Mouse (Mus musculus) heart, embryonic 16.5 days (tissue): ENCODE results near the gene Wdr24. TPM values are rescaled to one million over a fixed set of nuclear protein-coding genes. Genes with fewer than 3 reads are reported as not detected.
A peak's percentile ranks its signal among the peaks of the same experiment; 100 is the strongest.

Source experiments
- ATAC-seq: fragments of 200-750 bp; cut with Nextera tagmentation; replicated peaks from 2 replicates; pipeline ENCODE4 v1.8.0; 2017; ENCODE audit warnings: moderate number of reproducible peaks; ENCODE audit not compliant: insufficient read depth, low FRiP score; ENCODE audit errors: extremely low read depth
- H3K27ac ChIP-seq: fragments of 300-500 bp; sonication (generic); 2 replicates; pipeline ENCODE4 v1.5.1; 2014; ENCODE audit warnings: mild to moderate bottlenecking, low read length, control low read depth, moderate library complexity
- H3K27me3 ChIP-seq: fragments of 300-500 bp; sonication (generic); 2 replicates; pipeline ENCODE4 v1.6.1; 2014; ENCODE audit warnings: low read length, mixed read lengths; ENCODE audit not compliant: control insufficient read depth, insufficient read depth
- H3K36me3 ChIP-seq: fragments of 300-500 bp; sonication (generic); 2 replicates; pipeline ENCODE4 v1.6.1; 2014; ENCODE audit not compliant: control insufficient read depth, insufficient read depth
- H3K4me1 ChIP-seq: fragments of 300-500 bp; sonication (generic); 2 replicates; pipeline ENCODE4 v1.6.1; 2014; ENCODE audit warnings: low read length, mixed read lengths; ENCODE audit not compliant: control insufficient read depth, insufficient read depth
- H3K4me2 ChIP-seq: fragments of 300-500 bp; sonication (generic); 2 replicates; pipeline ENCODE4 v1.6.1; 2014; ENCODE audit warnings: low read depth, mild to moderate bottlenecking, control low read depth, low read length
- H3K4me3 ChIP-seq: fragments of 300-500 bp; sonication (generic); 2 replicates; pipeline ENCODE4 v1.5.1; 2014; ENCODE audit warnings: mild to moderate bottlenecking, control low read depth, low read length
- H3K9ac ChIP-seq: fragments of 300-500 bp; sonication (generic); 2 replicates; pipeline ENCODE4 v1.6.1; 2014; ENCODE audit warnings: low read length, control low read depth
- H3K9me3 ChIP-seq: fragments of 300-500 bp; sonication (generic); replicated peaks from 2 replicates; pipeline ENCODE4 v1.6.1; 2016; ENCODE audit warnings: low read length; ENCODE audit not compliant: control insufficient read depth
- WGBS: fragments of 180-500 bp; shearing (Covaris S2); extraction: QIAGEN DNeasy Blood & Tissue Kit; methylation state at CpG from one replicate; pipeline ENCODE4 v1.1.7; 2014; 5-methylcytosine and 5-hydroxymethylcytosine counted together
- polyA plus RNA-seq: library from polyadenylated mRNA; unstranded; fragments of >200 nt; fragmentation: Nextera tagmentation; extraction: Ambion mirVana; gene quantifications from 2 replicates; pipeline ENCODE4 v1.2.1, GENCODE M21; 2015

Gene Wdr24
- polyA plus RNA-seq, 1 experiment from 2014 or later: 18.7 TPM

GRCm38 (mm10) chr17:25827546-25828222, 4.3 kb downstream of the Wdr24 start:
- H3K36me3 ChIP-seq: peaks cover 36% of the 10 kb centered on the region
- no peak overlapping the region for H3K4me3 ChIP-seq
- no peak overlapping the region for H3K9ac ChIP-seq
- 93% methylated on average over 22 of the region's 22 CpGs for whole genome bisulfite sequencing
- no peak overlapping the region for H3K4me2 ChIP-seq
- no peaks in the 10 kb centered on the region for H3K27me3 ChIP-seq
- no peak for ATAC-seq
- peaks cover 48% of the 10 kb centered on the region for H3K4me1 ChIP-seq
- H3K9me3 ChIP-seq: no peaks in the 10 kb centered on the region
- no peak overlapping the region for H3K27ac ChIP-seq

DNA sequence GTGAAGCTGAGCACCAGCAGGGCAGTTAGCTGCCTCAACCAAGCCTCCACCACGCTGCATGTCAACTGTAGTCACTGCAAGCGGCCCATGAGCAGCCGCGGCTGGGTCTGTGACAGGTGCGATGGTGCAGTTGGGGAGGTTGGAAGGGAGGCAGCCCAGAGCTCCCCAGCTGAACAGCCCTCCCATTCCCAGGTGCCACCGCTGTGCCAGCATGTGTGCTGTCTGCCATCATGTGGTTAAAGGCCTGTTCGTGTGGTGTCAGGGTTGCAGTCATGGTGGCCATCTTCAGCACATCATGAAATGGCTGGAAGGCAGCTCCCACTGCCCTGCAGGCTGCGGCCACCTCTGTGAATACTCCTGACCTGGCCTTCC, 4.8 kb downstream of the Wdr24 start:
- Histone ChIP-seq H3K27me3 (no peaks in the 10 kb centered on the region), H3K9me3 (no peaks in the 10 kb centered on the region), H3K27ac (peak overlapping the region; percentile 87), H3K36me3 (peaks cover 36% of the 10 kb centered on the region), H3K4me3 (peak overlapping the region; percentile 68), H3K4me2 (peak overlapping the region; percentile 77), H3K9ac (peak overlapping the region; percentile 89; the same call in 1 of the 2 replicates), H3K4me1 (peaks cover 48% of the 10 kb centered on the region)
- 81% methylated on average over 8 of the region's 8 CpGs for WGBS
- no peak for ATAC-seq

DNA sequence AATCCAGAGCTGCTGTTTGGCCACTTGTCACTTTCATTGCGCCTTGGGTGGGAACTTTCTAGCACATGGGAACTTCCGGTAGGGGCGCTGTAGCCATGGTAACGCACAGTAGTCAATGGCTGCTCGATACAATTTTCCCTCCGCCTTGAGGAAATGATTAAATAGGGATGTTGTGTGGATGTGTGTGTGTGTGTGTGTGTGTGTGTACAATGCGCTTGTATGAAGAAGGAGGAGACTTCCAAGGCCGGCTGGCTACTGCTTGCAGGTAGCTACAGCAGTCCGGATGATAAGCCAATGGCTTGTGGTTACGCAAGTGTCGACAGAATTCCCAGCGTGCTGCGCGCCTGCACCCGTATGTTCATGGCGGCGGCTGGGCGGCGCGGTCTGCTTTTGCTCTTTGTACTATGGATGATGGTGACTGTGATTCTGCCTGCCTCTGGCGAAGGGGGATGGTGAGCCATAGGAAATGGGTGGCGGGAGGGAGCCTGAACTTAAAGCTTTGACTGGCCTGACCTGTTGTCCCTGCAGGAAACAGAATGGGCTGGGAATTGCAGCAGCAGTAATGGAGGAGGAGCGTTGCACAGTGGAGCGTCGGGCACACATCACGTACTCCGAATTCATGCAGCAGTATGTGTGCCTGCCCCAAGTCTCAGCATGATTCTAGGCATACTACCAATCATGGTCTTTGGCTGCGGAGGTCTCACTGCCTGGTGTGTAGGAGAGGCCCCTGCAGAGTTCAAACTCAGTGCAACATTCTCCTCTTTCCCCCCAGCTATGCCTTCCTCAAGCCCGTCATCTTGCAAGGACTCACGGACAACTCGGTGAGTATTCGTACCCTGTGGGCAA, 5.5 kb downstream of the Wdr24 start, which contains the start of gene Jmjd8:
TSS of gene Jmjd8 (plus strand) at position 156 of the 846 bp plus-strand sequence.
- Histone ChIP-seq H3K4me2 (peak within 1 kb of the TSS; percentile 77), H3K9ac (peak within 1 kb of the TSS; percentile 89), H3K36me3 (peaks cover 36% of the 10 kb centered on the region), H3K27me3 (no peaks in the 10 kb centered on the region), H3K9me3 (no peaks in the 10 kb centered on the region), H3K27ac (peak within 1 kb of the TSS; percentile 87), H3K4me1 (peaks cover 48% of the 10 kb centered on the region), H3K4me3 (peak within 1 kb of the TSS; percentile 68)
- under 1% methylated on average over 32 of the region's 32 CpGs for WGBS
- no peak for ATAC-seq

DNA sequence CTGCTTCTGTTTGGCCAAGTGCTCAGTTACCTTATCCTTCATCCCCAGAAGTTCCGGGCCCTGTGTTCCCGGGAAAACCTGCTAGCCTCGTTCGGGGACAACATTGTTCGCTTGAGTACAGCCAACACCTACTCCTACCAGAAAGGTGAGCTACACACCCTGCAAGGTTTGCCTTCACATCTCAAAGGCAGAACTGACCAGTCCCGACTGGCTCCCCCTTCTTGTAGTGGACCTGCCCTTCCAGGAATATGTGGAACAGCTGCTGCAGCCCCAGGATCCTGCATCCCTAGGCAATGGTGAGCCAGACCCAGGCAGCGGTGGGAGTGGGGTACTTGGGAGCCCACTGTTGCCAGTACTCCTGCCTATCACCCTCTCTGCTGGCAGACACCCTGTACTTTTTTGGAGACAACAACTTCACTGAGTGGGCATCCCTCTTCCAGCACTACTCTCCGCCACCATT, 6.2 kb downstream of the Wdr24 start:
- H3K36me3 ChIP-seq: peaks cover 36% of the 10 kb centered on the region
- H3K4me3 ChIP-seq: peak overlapping the region; percentile 68
- H3K4me1 ChIP-seq: peaks cover 48% of the 10 kb centered on the region
- ATAC-seq: no peak
- 31% methylated on average over 8 of the region's 8 CpGs for WGBS
- H3K4me2 ChIP-seq: peak overlapping the region; percentile 77
- H3K27ac ChIP-seq: peak overlapping the region; percentile 87
- H3K27me3 ChIP-seq: no peaks in the 10 kb centered on the region
- H3K9me3 ChIP-seq: no peaks in the 10 kb centered on the region
- peak overlapping the region; percentile 89 for H3K9ac ChIP-seq

GRCm38 (mm10) chr17:25830200-25830753, 6.8 kb downstream of the Wdr24 start:
- no peak for ATAC-seq
- H3K27me3 ChIP-seq: no peaks in the 10 kb centered on the region
- H3K9me3 ChIP-seq: no peaks in the 10 kb centered on the region
- peaks cover 36% of the 10 kb centered on the region for H3K36me3 ChIP-seq
- H3K4me2 ChIP-seq: no peak overlapping the region
- no peak overlapping the region for H3K9ac ChIP-seq
- peaks cover 50% of the 10 kb centered on the region for H3K4me1 ChIP-seq
- H3K4me3 ChIP-seq: no peak overlapping the region; the same call in 1 of the 2 replicates
- H3K27ac ChIP-seq: no peak overlapping the region
- WGBS: 80% methylated on average over 4 of the region's 4 CpGs

GRCm38 (mm10) chr17:25830806-25831431, 7.5 kb downstream of the Wdr24 start:
- H3K9ac ChIP-seq: no peak overlapping the region
- 87% methylated on average over 14 of the region's 14 CpGs for WGBS
- H3K27ac ChIP-seq: no peak overlapping the region
- no peak overlapping the region; the same call in 1 of the 2 replicates for H3K4me2 ChIP-seq
- H3K27me3 ChIP-seq: no peaks in the 10 kb centered on the region
- no peak for ATAC-seq
- H3K36me3 ChIP-seq: peaks cover 33% of the 10 kb centered on the region
- H3K9me3 ChIP-seq: no peaks in the 10 kb centered on the region
- H3K4me1 ChIP-seq: peaks cover 56% of the 10 kb centered on the region
- no peak overlapping the region for H3K4me3 ChIP-seq

GRCm38 (mm10) chr17:25831451-25832281, 8.2 kb downstream of the Wdr24 start:
- H3K36me3 ChIP-seq: peaks cover 26% of the 10 kb centered on the region
- WGBS: 47% methylated on average over 21 of the region's 21 CpGs
- H3K27me3 ChIP-seq: no peaks in the 10 kb centered on the region
- H3K4me2 ChIP-seq: peak overlapping the region; percentile 98
- no peaks in the 10 kb centered on the region for H3K9me3 ChIP-seq
- no peak for ATAC-seq
- H3K9ac ChIP-seq: peak overlapping the region; percentile 97
- H3K27ac ChIP-seq: peak overlapping the region; percentile 99
- peaks cover 64% of the 10 kb centered on the region for H3K4me1 ChIP-seq
- H3K4me3 ChIP-seq: peak overlapping the region; percentile 90
